Mouse (Mus musculus): ENCODE results near the gene 9530077C05Rik. TPM values are rescaled to one million over a fixed set of nuclear protein-coding genes. Genes with fewer than 3 reads are reported as not detected.

Gene 9530077C05Rik
- total RNA-seq, 2 experiments from 2014 or later = 2.7 to 3.4 TPM

Other genes starting within 250 kb of the 9530077C05Rik start
- not detected in 2 replicates for gene Zfp872, start 223.4 kb upstream of the 9530077C05Rik start, total RNA-seq (2015)
- gene Zfp872, start 223.4 kb upstream of the 9530077C05Rik start, total RNA-seq (2017) = not detected in 2 replicates
- gene Zfp809, start 185.8 kb upstream of the 9530077C05Rik start, total RNA-seq (2015) = 39.2 and 40.2 TPM in 2 replicates
- 33.4 and 34.6 TPM in 2 replicates for gene Zfp809, start 185.8 kb upstream of the 9530077C05Rik start, total RNA-seq (2017)
- 0.33 and 0.80 TPM in 2 replicates for gene Zfp599, start 151.6 kb upstream of the 9530077C05Rik start, total RNA-seq (2015)
- 0.85 and 1.8 TPM in 2 replicates for gene Zfp599, start 151.6 kb upstream of the 9530077C05Rik start, total RNA-seq (2017)
- gene Zfp810, start 103.9 kb upstream of the 9530077C05Rik start, total RNA-seq (2015) = 6.2 and 9.1 TPM in 2 replicates
- 8.2 and 11.6 TPM in 2 replicates for gene Zfp810, start 103.9 kb upstream of the 9530077C05Rik start, total RNA-seq (2017)
- gene Anln, start 22.3 kb upstream of the 9530077C05Rik start, total RNA-seq (2015) = 100 and 102 TPM in 2 replicates
- 73.3 and 81.7 TPM in 2 replicates for gene Anln, start 22.3 kb upstream of the 9530077C05Rik start, total RNA-seq (2017)
- gene Gm17545, start 42.8 kb downstream of the 9530077C05Rik start, total RNA-seq (2015) = not detected in 2 replicates
- not detected in 2 replicates for gene Gm17545, start 42.8 kb downstream of the 9530077C05Rik start, total RNA-seq (2017)
- gene Rp9, start 58.2 kb downstream of the 9530077C05Rik start, total RNA-seq (2015) = 107 and 118 TPM in 2 replicates
- gene Rp9, start 58.2 kb downstream of the 9530077C05Rik start, total RNA-seq (2017) = 113 and 155 TPM in 2 replicates
- 7.3 and 12.2 TPM in 2 replicates for gene Bbs9, start 64.2 kb downstream of the 9530077C05Rik start, total RNA-seq (2015)
- gene Bbs9, start 64.2 kb downstream of the 9530077C05Rik start, total RNA-seq (2017) = 8.2 and 13.2 TPM in 2 replicates

Data from megakaryocyte, adult 5-6 weeks (primary cell).